Mouse (Mus musculus) heart, adult 2 months (tissue): ENCODE measurements around the gene B4galt5.

ENCODE experiments used
- CTCF ChIP-seq: fragments of 200-600 bp; IDR thresholded peaks from 2 replicates; pipeline ENCODE4 v1.8.1; 2022; ENCODE audit warnings: antibody characterized with exemption, mild to moderate bottlenecking, moderate library complexity
- POLR2A ChIP-seq: fragments of 200-500 bp; IDR thresholded peaks from 2 replicates; pipeline ENCODE4 v1.6.1; 2011; ENCODE audit warnings: mild to moderate bottlenecking, low read depth, low read length, control low read depth; ENCODE audit not compliant: insufficient read depth

GRCm38 (mm10) chr2:167268411-167268690 lies 80.6 kb downstream of the B4galt5 start:
- TF ChIP-seq POLR2A (no peak), CTCF (no peak)
